Mouse (Mus musculus): ENCODE results near the gene Tmem51. TPM values are rescaled to one million over a fixed set of nuclear protein-coding genes. Genes with fewer than 3 reads are reported as not detected.

Gene Tmem51
- total RNA-seq, 1 experiment = 13.6 TPM

DNA sequence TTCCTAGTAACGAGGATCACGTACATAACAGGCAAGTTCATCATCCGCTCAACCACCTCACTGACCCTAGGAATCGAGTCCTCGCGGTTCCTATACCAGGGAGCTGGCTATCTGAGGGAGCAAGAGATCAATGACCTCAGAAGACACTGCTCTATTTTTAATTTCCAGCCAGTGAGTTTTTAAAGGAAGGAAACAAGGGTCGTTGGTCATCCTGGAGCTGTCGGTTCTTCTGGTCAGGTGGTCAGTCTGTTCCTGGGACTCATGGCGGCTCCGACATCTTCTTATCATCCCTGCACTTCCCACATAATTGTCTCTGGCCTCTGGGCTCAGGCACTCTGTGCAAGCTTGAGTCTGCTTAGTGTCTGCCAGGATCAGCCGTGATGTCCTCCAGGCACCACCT lies 10.3 kb upstream of the Tmem51 start:
- Histone ChIP-seq H3K36me3 (ENCODE audit: control insufficient read depth, insufficient read depth, low read length, poor library complexity, severe bottlenecking) (no peaks in the 10 kb centered on the region), H3K4me3 (ENCODE audit: insufficient read depth in 1 of 2, low read depth in 1 of 2, low read length in 2 of 2, poor library complexity in 1 of 2, severe bottlenecking in 1 of 2) (no peak overlapping the region), H3K9me3 (ENCODE audit: control insufficient read depth, insufficient read depth, low read depth, low read length) (no peaks in the 10 kb centered on the region), H3K9ac (ENCODE audit: insufficient read depth, low read depth, low read length, poor library complexity, severe bottlenecking) (no peak overlapping the region), H3K27ac (ENCODE audit: insufficient read depth, low read depth, low read length, poor library complexity, severe bottlenecking) (no peak overlapping the region), H3K4me1 (ENCODE audit: control insufficient read depth in 2 of 2, insufficient read depth in 2 of 2, low read length in 2 of 2, poor library complexity in 1 of 2) (peaks cover 0 to 5% of the 10 kb centered on the region in 2 experiments; a peak in 3 of 4 replicates)
- TF ChIP-seq ZNF384 (IDR thresholded peaks at IDR 0.05; ENCODE audit: low read depth, low read length) (no peak), ZC3H11A (IDR thresholded peaks at IDR 0.05; ENCODE audit: borderline replicate concordance, low read depth, low read length) (no peak), MAFK (IDR thresholded peaks at IDR 0.05; ENCODE audit: insufficient read depth, low read depth, low read length) (no peak), HCFC1 (IDR thresholded peaks at IDR 0.05; ENCODE audit: borderline replicate concordance, insufficient read depth, low read length) (no peak), CHD2 (IDR thresholded peaks at IDR 0.05; ENCODE audit: low read depth, low read length) (no peak)
- no peak for DNase-seq (ENCODE audit: low read depth, low spot score)
- in situ Hi-C loops (cut with MboI; ENCODE audit: low sequenced_read_pairs in 2 of 2, unreplicated experiment in 2 of 2) = loop anchor here in 1 of 2 experiments (10.0 kb wide), 1 partner anchor 90 kb away; no protein-coding TSS in a partner anchor

DNA sequence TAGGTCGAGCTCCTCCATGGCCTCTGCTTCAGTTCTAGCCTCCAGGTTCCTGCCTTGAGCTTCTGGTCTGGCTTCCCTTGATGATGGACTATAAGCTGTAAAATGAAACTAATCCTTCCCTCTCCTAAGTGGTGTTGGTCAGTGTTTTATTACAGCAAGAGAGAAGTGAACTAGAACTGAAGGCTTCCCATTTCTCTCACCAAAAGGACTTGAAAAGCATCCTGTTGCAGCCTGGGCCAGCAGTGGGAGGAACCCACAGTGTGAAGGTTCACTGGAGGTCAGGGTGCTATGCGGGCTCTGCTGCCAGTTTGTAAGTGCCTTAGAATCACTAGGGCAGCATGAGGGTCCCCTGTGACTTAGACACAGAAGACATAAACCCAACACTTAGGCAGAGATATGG lies 7.0 kb upstream of the Tmem51 start:
- in situ Hi-C loops (cut with MboI; ENCODE audit: low sequenced_read_pairs in 2 of 2, unreplicated experiment in 2 of 2) = loop anchor here in 1 of 2 experiments (10.0 kb wide), 1 partner anchor 86 kb away; no protein-coding TSS in a partner anchor
- no peaks in the 10 kb centered on the region; a peak in 1 of 4 replicates for H3K4me1 ChIP-seq (ENCODE audit: control insufficient read depth in 2 of 2, insufficient read depth in 2 of 2, low read length in 2 of 2, poor library complexity in 1 of 2)
- TF ChIP-seq CHD2 (IDR thresholded peaks at IDR 0.05; ENCODE audit: low read depth, low read length) = no peak
- no peak for TF ChIP-seq ZC3H11A (IDR thresholded peaks at IDR 0.05; ENCODE audit: borderline replicate concordance, low read depth, low read length)
- TF ChIP-seq HCFC1 (IDR thresholded peaks at IDR 0.05; ENCODE audit: borderline replicate concordance, insufficient read depth, low read length) = no peak
- no peak for TF ChIP-seq ZNF384 (IDR thresholded peaks at IDR 0.05; ENCODE audit: low read depth, low read length)
- no peak for TF ChIP-seq MAFK (IDR thresholded peaks at IDR 0.05; ENCODE audit: insufficient read depth, low read depth, low read length)
- no peak for DNase-seq (ENCODE audit: low read depth, low spot score)
- no peaks in the 10 kb centered on the region for H3K36me3 ChIP-seq (ENCODE audit: control insufficient read depth, insufficient read depth, low read length, poor library complexity, severe bottlenecking)
- no peaks in the 10 kb centered on the region for H3K9me3 ChIP-seq (ENCODE audit: control insufficient read depth, insufficient read depth, low read depth, low read length)
- H3K4me3 ChIP-seq (ENCODE audit: insufficient read depth in 1 of 2, low read depth in 1 of 2, low read length in 2 of 2, poor library complexity in 1 of 2, severe bottlenecking in 1 of 2) = no peak overlapping the region
- H3K9ac ChIP-seq (ENCODE audit: insufficient read depth, low read depth, low read length, poor library complexity, severe bottlenecking) = no peak overlapping the region
- H3K27ac ChIP-seq (ENCODE audit: insufficient read depth, low read depth, low read length, poor library complexity, severe bottlenecking) = no peak overlapping the region

DNA sequence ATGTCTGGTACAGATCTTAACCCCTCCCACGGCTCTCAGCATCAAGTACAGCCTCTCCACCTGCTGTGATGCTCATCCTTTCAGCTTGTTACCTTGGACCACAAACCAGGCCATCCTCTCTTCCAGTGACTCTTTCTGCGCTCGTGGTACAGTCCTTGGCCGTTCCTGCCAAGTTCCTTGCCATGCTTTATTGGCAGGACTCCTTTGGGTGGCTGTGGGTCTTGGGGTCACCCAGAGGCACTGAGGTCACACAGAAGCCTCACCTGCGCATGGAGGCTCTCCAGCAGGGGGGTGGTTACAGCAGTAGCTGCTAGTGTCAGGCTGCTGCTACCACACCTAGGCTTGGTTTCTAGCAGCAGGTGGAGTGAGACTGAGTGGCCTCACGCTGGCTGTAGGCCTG lies 5.9 kb upstream of the Tmem51 start:
- Histone ChIP-seq H3K9ac (ENCODE audit: insufficient read depth, low read depth, low read length, poor library complexity, severe bottlenecking) (no peak overlapping the region), H3K9me3 (ENCODE audit: control insufficient read depth, insufficient read depth, low read depth, low read length) (no peaks in the 10 kb centered on the region), H3K4me3 (ENCODE audit: insufficient read depth in 1 of 2, low read depth in 1 of 2, low read length in 2 of 2, poor library complexity in 1 of 2, severe bottlenecking in 1 of 2) (no peak overlapping the region), H3K36me3 (ENCODE audit: control insufficient read depth, insufficient read depth, low read length, poor library complexity, severe bottlenecking) (no peaks in the 10 kb centered on the region), H3K4me1 (ENCODE audit: control insufficient read depth in 2 of 2, insufficient read depth in 2 of 2, low read length in 2 of 2, poor library complexity in 1 of 2) (peaks cover 3% of the 10 kb centered on the region in 2 experiments; a peak in 2 of 4 replicates), H3K27ac (ENCODE audit: insufficient read depth, low read depth, low read length, poor library complexity, severe bottlenecking) (no peak overlapping the region)
- DNase-seq (ENCODE audit: low read depth, low spot score) = no peak
- TF ChIP-seq HCFC1 (IDR thresholded peaks at IDR 0.05; ENCODE audit: borderline replicate concordance, insufficient read depth, low read length) (no peak), ZNF384 (IDR thresholded peaks at IDR 0.05; ENCODE audit: low read depth, low read length) (no peak), MAFK (IDR thresholded peaks at IDR 0.05; ENCODE audit: insufficient read depth, low read depth, low read length) (no peak), ZC3H11A (IDR thresholded peaks at IDR 0.05; ENCODE audit: borderline replicate concordance, low read depth, low read length) (no peak), CHD2 (IDR thresholded peaks at IDR 0.05; ENCODE audit: low read depth, low read length) (no peak)
- in situ Hi-C loops (cut with MboI; ENCODE audit: low sequenced_read_pairs in 2 of 2, unreplicated experiment in 2 of 2) = loop anchor here in 1 of 2 experiments (10.0 kb wide), 1 partner anchor 85 kb away; no protein-coding TSS in a partner anchor

DNA sequence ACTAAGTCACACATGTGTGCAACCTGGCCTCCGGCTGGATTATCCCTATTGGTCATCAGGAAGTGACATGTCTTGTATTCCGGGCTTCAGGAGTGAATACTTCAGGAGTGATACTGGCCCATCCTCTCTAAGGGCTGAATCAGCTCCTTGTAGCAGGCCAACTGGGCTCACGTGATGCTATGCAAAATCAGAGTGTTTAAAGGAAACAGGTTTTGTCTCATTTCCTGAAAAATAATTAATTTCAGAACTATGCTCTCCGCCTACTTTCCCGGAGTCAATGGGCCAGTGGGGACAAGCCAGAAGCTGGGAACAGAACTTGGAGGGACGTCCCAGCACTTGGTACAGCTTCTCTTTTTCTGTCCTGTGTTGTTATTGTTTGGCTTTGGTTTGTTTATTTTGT lies 4.7 kb upstream of the Tmem51 start:
- in situ Hi-C loops (cut with MboI; ENCODE audit: low sequenced_read_pairs in 2 of 2, unreplicated experiment in 2 of 2) = no loop called here

More for the DNA sequence above, 4.7 kb upstream of the Tmem51 start:
- Histone ChIP-seq H3K9ac (ENCODE audit: insufficient read depth, low read depth, low read length, poor library complexity, severe bottlenecking) (no peak overlapping the region), H3K27ac (ENCODE audit: insufficient read depth, low read depth, low read length, poor library complexity, severe bottlenecking) (no peak overlapping the region), H3K9me3 (ENCODE audit: control insufficient read depth, insufficient read depth, low read depth, low read length) (no peaks in the 10 kb centered on the region), H3K4me3 (ENCODE audit: insufficient read depth in 1 of 2, low read depth in 1 of 2, low read length in 2 of 2, poor library complexity in 1 of 2, severe bottlenecking in 1 of 2) (no peak overlapping the region), H3K4me1 (ENCODE audit: control insufficient read depth in 2 of 2, insufficient read depth in 2 of 2, low read length in 2 of 2, poor library complexity in 1 of 2) (peaks cover 3% of the 10 kb centered on the region in 2 experiments; a peak in 2 of 4 replicates), H3K36me3 (ENCODE audit: control insufficient read depth, insufficient read depth, low read length, poor library complexity, severe bottlenecking) (no peaks in the 10 kb centered on the region)
- no peak for DNase-seq (ENCODE audit: low read depth, low spot score)
- no peak for TF ChIP-seq CHD2 (IDR thresholded peaks at IDR 0.05; ENCODE audit: low read depth, low read length)
- no peak for TF ChIP-seq ZC3H11A (IDR thresholded peaks at IDR 0.05; ENCODE audit: borderline replicate concordance, low read depth, low read length)
- TF ChIP-seq MAFK (IDR thresholded peaks at IDR 0.05; ENCODE audit: insufficient read depth, low read depth, low read length) = no peak
- TF ChIP-seq ZNF384 (IDR thresholded peaks at IDR 0.05; ENCODE audit: low read depth, low read length) = no peak
- no peak for TF ChIP-seq HCFC1 (IDR thresholded peaks at IDR 0.05; ENCODE audit: borderline replicate concordance, insufficient read depth, low read length)
